Comparison of ENCODE assay signal across 9 mouse cellular contexts in the genomic region with DNA sequence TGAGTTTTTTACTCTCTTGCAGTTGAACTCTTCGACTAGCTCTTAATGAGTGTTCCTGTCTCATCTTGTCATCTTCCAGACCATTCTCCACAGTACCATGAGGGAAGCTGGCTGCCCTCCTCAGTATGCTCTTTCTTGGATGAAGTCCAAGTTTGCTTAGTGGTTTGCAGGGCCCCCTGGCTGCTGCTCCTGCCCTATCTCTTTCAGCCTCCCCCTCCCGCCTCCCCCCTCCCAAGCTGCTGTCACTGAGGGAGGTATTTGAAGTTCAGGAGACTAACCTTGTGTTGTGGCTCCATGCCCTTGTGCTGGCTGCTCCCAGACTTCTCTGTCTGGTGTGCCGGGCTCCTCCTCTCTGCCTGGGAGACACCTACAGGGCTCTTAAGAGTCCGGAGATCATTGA. TPM values are rescaled to one million over a fixed set of nuclear protein-coding genes. Genes with fewer than 3 reads are reported as not detected.
A peak's percentile ranks its signal among the peaks of the same experiment; 100 is the strongest.
DNase-seq lines count a peak whose midpoint lies in the region; ATAC-seq lines count a peak whose summit lies in the region.
"Had no signal": no experiment of that assay in that cellular context is flagged by ENCODE, and none has a peak within 500 bp of the region (broad histone marks: within the 10 kb centered on the region; RNA-seq: fewer than 3 reads in every experiment).

No protein-coding gene starts in this region.

- no peaks in the 10 kb centered on the region for H3K36me3 ChIP-seq in intestine, embryonic 15.5 days

- no peak overlapping the region for H3K9ac ChIP-seq in intestine, embryonic 15.5 days

- no peak overlapping the region for H3K4me2 ChIP-seq in intestine, embryonic 15.5 days (replicated peaks)

- H3K27me3 ChIP-seq in intestine, embryonic 15.5 days (replicated peaks): no peaks in the 10 kb centered on the region

- H3K4me1 ChIP-seq in intestine, embryonic 15.5 days (replicated peaks): peaks cover 19% of the 10 kb centered on the region

- peak; percentile 92 for DNase-seq in heart, adult 11 months
- DNase-seq in heart, adult 8-10 months (ENCODE audit: low spot score): no peak
- peak; percentile 33 for DNase-seq in ovary, adult 18-20 months (ENCODE audit: low spot score)
- DNase-seq in ovary, postnatal 14 days (ENCODE audit: low spot score): no peak
- DNase-seq in thymus, postnatal 4 days: peak; percentile 38
- no peak for DNase-seq in urinary bladder, postnatal 14 days (ENCODE audit: low spot score)
- DNase-seq: right cerebral cortex, postnatal 4 days had no signal

- no peak overlapping the region for H3K4me3 ChIP-seq in intestine, embryonic 15.5 days (replicated peaks)

- H3K9me3 ChIP-seq in intestine, embryonic 15.5 days: no peaks in the 10 kb centered on the region

- 10% methylated on average over 4 of the region's 4 CpGs for WGBS in intestine, embryonic 15.5 days

- no peak overlapping the region for H3K27ac ChIP-seq in intestine, embryonic 15.5 days

- peak; percentile 38 for ATAC-seq in intestine, embryonic 15.5 days
- ATAC-seq in frontal cortex, adult (ENCODE audit: low TSS enrichment): no peak

RNA-seq across cellular contexts. Expression of gene Rreb1, which starts 43.2 kb away (rescaled TPM):
- total RNA-seq in heart, adult 8-10 months (2022): 10 to 100 TPM; 44.5 to 54.0 (median 52.6) TPM
- polyA plus RNA-seq in intestine, embryonic 15.5 days (2015; fragmentation: Nextera tagmentation; extraction: Ambion mirVana): 16.1 and 16.5 TPM in 2 replicates

Comparison
In these comparisons a context has a peak if more than half of its experiments do, and no peak if none do; other contexts are left out.
1. DNase-seq: peak in heart, adult 11 months (single experiment), ovary, adult 18-20 months (single experiment) and thymus, postnatal 4 days (single experiment); none in heart, adult 8-10 months (single experiment), ovary, postnatal 14 days (single experiment) and urinary bladder, postnatal 14 days (single experiment).